Mouse (Mus musculus) neural tube, embryonic 15.5 days (tissue): ENCODE data around the gene Caskin1. TPM values are rescaled to one million over a fixed set of nuclear protein-coding genes. Genes with fewer than 3 reads are reported as not detected.

Experiments used
- ATAC-seq: fragments of 200-750 bp; cut with Nextera tagmentation; 2 replicates; pipeline ENCODE4 v1.8.0; 2017; ENCODE audit warnings: mild to moderate bottlenecking, moderate TSS enrichment, moderate library complexity; ENCODE audit not compliant: low FRiP score
- H3K27ac ChIP-seq: fragments of 300-500 bp; sonication (generic); replicated peaks from 2 replicates; pipeline ENCODE4 v1.5.1; 2015; ENCODE audit warnings: mild to moderate bottlenecking, inconsistent platforms
- H3K27me3 ChIP-seq: fragments of 300-500 bp; sonication (generic); replicated peaks from 2 replicates; pipeline ENCODE4 v1.6.1; 2015; ENCODE audit warnings: inconsistent platforms
- H3K36me3 ChIP-seq: fragments of 300-500 bp; sonication (generic); 2 replicates; pipeline ENCODE4 v1.6.1; 2015; ENCODE audit warnings: inconsistent platforms
- H3K4me1 ChIP-seq: fragments of 300-500 bp; sonication (generic); 2 replicates; pipeline ENCODE4 v1.6.1; 2015; ENCODE audit warnings: inconsistent platforms
- H3K4me2 ChIP-seq: fragments of 300-500 bp; sonication (generic); 2 replicates; pipeline ENCODE4 v1.6.1; 2015; ENCODE audit warnings: inconsistent platforms, mild to moderate bottlenecking, moderate library complexity
- H3K4me3 ChIP-seq: fragments of 300-500 bp; sonication (generic); replicated peaks from 2 replicates; pipeline ENCODE4 v1.5.1; 2015; ENCODE audit warnings: mild to moderate bottlenecking, inconsistent platforms
- H3K9ac ChIP-seq: fragments of 300-500 bp; sonication (generic); replicated peaks from 2 replicates; pipeline ENCODE4 v1.6.1; 2015; ENCODE audit warnings: mild to moderate bottlenecking, inconsistent platforms
- H3K9me3 ChIP-seq: fragments of 300-500 bp; sonication (generic); replicated peaks from 2 replicates; pipeline ENCODE4 v1.6.1; 2016; ENCODE audit warnings: inconsistent platforms
- WGBS: fragments of 180-500 bp; shearing (Covaris S2); methylation state at CpG from one replicate; pipeline ENCODE4 v1.1.7; 2015; ENCODE audit warnings: mixed read lengths; 5-methylcytosine and 5-hydroxymethylcytosine counted together
- polyA plus RNA-seq: library from polyadenylated mRNA; unstranded; fragments of >200 nt; fragmentation: Nextera tagmentation; extraction: Ambion mirVana; gene quantifications from 2 replicates; pipeline ENCODE4 v1.2.1, GENCODE M21; 2015

Gene Caskin1
- polyA plus RNA-seq, 1 experiment from 2014 or later, result 53.4 TPM

GRCm38 (mm10) chr17:24505286-24505955, 17.0 kb downstream of the Caskin1 start:
- H3K9me3 ChIP-seq, result no peaks in the 10 kb centered on the region

GRCm38 (mm10) chr17:24506332-24507070, 18.1 kb downstream of the Caskin1 start:
- Histone ChIP-seq H3K36me3 (peaks cover 96% of the 10 kb centered on the region), H3K27me3 (no peaks in the 10 kb centered on the region), H3K27ac (0 out of 2 replicates have a peak overlapping the region, but pooled peaks have one; percentile 19), H3K9ac (no peak overlapping the region), H3K4me2 (peak overlapping the region; percentile 30), H3K9me3 (no peaks in the 10 kb centered on the region), H3K4me1 (peaks cover 4% of the 10 kb centered on the region), H3K4me3 (no peak overlapping the region)
- ATAC-seq, result no peak
- WGBS, result 32% methylated on average over 36 of the region's 36 CpGs

More at GRCm38 (mm10) chr17:24505286-24505955, 17.0 kb downstream of the Caskin1 start:
- Histone ChIP-seq H3K9ac (0 out of 2 replicates have a peak overlapping the region, but pooled peaks have one; percentile 17), H3K27me3 (no peaks in the 10 kb centered on the region), H3K27ac (no peak overlapping the region), H3K4me3 (no peak overlapping the region), H3K36me3 (peaks cover 96% of the 10 kb centered on the region), H3K4me1 (peaks cover 4% of the 10 kb centered on the region), H3K4me2 (no peak overlapping the region)
- 88% methylated on average over 30 of the region's 30 CpGs for WGBS
- ATAC-seq, result no peak

DNA sequence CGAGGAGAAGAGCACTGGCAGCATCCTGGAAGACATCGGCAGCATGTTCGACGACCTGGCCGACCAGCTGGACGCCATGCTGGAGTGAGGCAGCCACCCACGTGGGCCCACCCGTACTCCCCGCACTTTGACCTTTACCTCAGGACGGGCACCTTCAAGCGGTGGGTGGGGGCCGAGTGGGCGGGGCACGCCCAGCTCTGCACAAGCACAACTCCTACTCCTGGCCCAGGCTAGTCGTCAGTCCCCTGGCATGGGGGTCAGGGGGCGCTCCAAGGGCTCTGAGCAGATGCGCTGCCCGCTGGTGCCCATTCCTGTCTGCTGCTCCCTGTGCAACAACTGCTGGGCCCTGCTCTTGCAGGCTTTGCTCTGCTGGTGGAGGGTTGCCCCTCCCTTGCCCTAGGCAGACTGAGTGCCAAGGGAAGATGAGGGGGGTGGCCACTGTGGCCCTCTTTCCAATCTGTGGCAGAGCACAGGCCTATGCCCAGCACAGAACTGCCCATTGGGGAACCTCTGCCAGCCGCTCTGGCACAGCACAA, 18.8 kb downstream of the Caskin1 start:
- H3K27me3 ChIP-seq, result no peaks in the 10 kb centered on the region
- H3K27ac ChIP-seq, result no peak overlapping the region
- ATAC-seq, result no peak
- WGBS, result 62% methylated on average over 19 of the region's 19 CpGs
- H3K9ac ChIP-seq, result no peak overlapping the region
- peaks cover 96% of the 10 kb centered on the region for H3K36me3 ChIP-seq
- H3K4me1 ChIP-seq, result peaks cover 4% of the 10 kb centered on the region
- H3K4me3 ChIP-seq, result no peak overlapping the region
- no peaks in the 10 kb centered on the region for H3K9me3 ChIP-seq
- no peak overlapping the region for H3K4me2 ChIP-seq

DNA sequence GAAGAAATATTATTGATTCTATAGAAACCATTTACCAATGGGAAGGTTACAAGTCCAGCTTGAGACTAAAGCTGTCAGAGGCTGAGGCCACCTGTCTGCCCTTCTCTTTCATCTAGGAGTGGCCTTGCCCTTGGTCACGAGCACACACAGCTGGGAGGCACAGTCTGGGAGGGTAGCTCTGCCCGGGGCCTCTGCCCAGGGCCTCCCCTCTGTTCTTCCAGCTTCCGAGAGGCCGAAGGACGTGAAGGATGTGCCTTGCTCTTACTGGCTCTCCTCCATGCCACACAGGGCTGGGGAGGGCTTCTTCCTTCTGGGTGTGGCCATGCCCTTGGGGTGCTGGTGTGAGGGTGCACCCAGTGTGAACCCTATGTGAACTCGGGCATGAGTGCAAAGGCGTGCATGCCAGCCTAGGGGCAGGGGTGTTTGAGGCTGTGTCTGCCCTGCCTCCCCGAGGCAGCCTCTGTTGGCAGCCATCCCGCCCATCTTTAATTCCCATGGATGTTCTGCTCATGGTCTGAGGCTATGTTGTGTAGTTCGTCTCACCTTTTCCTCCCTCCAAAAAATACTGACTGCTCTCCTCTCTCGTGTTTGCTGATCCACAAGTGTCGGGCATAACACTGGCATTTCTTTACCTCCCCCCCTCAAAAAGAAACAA, 19.5 kb downstream of the Caskin1 start:
- Histone ChIP-seq H3K9ac (no peak overlapping the region), H3K36me3 (peaks cover 89% of the 10 kb centered on the region), H3K27ac (no peak overlapping the region), H3K4me2 (no peak overlapping the region), H3K9me3 (no peaks in the 10 kb centered on the region), H3K4me3 (no peak overlapping the region), H3K4me1 (peaks cover 4% of the 10 kb centered on the region), H3K27me3 (no peaks in the 10 kb centered on the region)
- WGBS, result 83% methylated on average over 12 of the region's 12 CpGs
- no peak for ATAC-seq

- Histone ChIP-seq H3K36me3 (peaks cover 81% of the 10 kb centered on the region), H3K4me3 (no peak overlapping the region), H3K9me3 (no peaks in the 10 kb centered on the region), H3K4me2 (no peak overlapping the region), H3K9ac (no peak overlapping the region), H3K27ac (no peak overlapping the region), H3K27me3 (no peaks in the 10 kb centered on the region), H3K4me1 (no peaks in the 10 kb centered on the region)
- ATAC-seq, result peak; percentile 39; the same call in 1 of the 2 replicates
- 55% methylated on average over 5 of the region's 5 CpGs for WGBS
Measured at GRCm38 (mm10) chr17:24513609-24514008, 25.2 kb downstream of the Caskin1 start.

DNA sequence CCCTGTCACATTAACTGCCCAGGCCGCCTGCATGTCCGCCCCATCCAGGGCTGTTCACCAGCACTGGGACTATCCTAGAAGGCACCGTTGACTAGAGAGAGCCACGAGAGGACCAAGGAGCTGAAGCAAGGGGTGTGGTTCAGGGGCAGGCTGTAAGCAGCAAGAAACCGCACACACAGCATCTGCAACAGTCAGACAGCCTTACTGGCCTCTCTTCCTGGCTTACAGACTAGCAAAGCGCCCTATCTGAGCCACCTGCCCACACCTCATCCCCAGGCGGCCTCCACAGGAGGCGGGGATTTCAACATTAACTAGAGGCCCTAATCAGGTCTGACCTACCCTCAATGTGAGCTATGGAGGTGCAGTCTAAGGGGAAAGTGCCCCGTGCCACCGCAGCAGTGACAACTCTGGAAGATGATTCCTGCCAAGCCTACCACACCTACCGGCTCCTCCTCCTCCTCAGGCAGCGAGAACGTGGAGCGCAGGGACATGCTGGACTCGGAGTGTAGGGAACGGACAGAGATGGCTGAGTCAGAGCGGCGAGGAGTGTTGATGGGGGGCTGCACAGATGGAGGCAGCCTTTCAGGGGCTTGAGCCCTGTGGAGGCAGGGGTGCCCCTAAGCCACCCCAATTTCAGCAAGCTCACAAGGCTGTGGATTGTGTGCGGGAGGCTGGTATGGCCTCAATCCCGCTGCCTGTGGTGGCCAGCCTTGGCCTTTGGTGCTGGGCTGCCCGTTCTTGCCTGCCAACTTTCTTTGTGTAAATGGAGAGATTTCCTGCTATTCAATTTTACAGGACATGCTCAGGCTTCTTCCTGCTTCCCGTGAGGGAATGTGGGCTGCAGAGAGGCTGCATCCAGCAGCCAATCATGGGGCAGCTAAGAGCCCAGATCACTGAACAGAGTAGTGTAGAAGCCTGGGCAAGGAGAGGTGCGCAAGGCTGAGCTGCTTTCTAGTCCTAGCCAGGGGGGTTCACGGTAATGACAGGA, 26.2 kb downstream of the Caskin1 start:
- no peaks in the 10 kb centered on the region for H3K27me3 ChIP-seq
- no peak overlapping the region for H3K9ac ChIP-seq
- no peak overlapping the region for H3K4me3 ChIP-seq
- WGBS, result 89% methylated on average over 24 of the region's 24 CpGs
- no peak for ATAC-seq
- peak overlapping the region; percentile 18; the same call in 1 of the 2 replicates for H3K27ac ChIP-seq
- H3K9me3 ChIP-seq, result no peaks in the 10 kb centered on the region
- no peaks in the 10 kb centered on the region for H3K4me1 ChIP-seq
- peaks cover 73% of the 10 kb centered on the region for H3K36me3 ChIP-seq
- 0 out of 2 replicates have a peak overlapping the region, but pooled peaks have one; percentile 5 for H3K4me2 ChIP-seq

DNA sequence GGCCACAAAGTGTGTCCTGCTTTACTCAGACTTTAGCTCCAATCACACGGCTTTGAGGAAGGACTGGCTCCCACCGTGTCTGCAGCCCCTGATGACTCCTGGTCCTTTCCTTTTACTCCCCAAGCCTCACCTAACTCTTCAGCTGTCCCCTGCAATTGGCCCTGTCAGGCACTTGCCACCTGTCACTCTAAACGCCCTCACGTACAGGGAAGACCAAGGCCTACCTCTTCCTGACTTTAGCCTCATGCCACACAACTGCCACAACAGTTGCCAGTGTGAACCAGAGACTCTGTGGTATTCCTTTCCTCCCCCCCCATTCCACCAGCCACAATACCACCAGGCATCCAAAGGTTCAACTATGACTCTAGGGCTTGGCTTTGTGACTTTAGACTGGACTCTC, 32.0 kb downstream of the Caskin1 start:
- H3K9ac ChIP-seq, result no peak overlapping the region
- no peak overlapping the region for H3K27ac ChIP-seq
- ATAC-seq, result no peak
- peaks cover 10% of the 10 kb centered on the region for H3K4me1 ChIP-seq
- 83% methylated on average over 4 of the region's 4 CpGs for WGBS
- no peaks in the 10 kb centered on the region for H3K9me3 ChIP-seq
- no peak overlapping the region for H3K4me2 ChIP-seq
- no peak overlapping the region for H3K4me3 ChIP-seq
- H3K27me3 ChIP-seq, result no peaks in the 10 kb centered on the region
- H3K36me3 ChIP-seq, result peaks cover 40% of the 10 kb centered on the region

DNA sequence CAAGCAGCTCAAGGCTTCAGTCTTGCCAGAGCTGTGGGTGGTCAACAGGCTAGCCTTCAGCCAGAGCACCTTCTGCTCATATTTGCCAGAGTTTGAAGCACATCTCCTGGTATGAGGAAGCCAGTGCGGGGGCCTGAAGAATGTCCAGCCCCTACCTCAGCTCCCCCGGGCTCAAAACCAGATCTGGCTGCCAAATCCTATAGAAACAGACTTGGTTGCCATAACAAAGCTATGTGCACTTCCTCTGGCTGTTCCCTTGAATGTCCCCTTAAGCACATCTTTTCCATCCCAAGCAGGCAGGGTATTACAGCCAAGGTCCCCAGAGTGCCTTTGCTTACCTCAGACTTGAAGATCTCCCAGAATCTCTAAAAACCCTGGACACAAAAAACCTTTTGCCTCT, 36.3 kb downstream of the Caskin1 start:
- H3K27ac ChIP-seq, result no peak overlapping the region
- ATAC-seq, result no peak
- H3K9ac ChIP-seq, result 0 out of 2 replicates have a peak overlapping the region, but pooled peaks have one; percentile 18
- no peaks in the 10 kb centered on the region for H3K27me3 ChIP-seq
- peaks cover 7% of the 10 kb centered on the region; the same call in 1 of the 2 replicates for H3K36me3 ChIP-seq
- no peak overlapping the region for H3K4me3 ChIP-seq
- peaks cover 40% of the 10 kb centered on the region for H3K4me1 ChIP-seq
- no peaks in the 10 kb centered on the region for H3K9me3 ChIP-seq
- WGBS, result 73% methylated on average over 2 of the region's 2 CpGs
- no peak overlapping the region for H3K4me2 ChIP-seq

DNA sequence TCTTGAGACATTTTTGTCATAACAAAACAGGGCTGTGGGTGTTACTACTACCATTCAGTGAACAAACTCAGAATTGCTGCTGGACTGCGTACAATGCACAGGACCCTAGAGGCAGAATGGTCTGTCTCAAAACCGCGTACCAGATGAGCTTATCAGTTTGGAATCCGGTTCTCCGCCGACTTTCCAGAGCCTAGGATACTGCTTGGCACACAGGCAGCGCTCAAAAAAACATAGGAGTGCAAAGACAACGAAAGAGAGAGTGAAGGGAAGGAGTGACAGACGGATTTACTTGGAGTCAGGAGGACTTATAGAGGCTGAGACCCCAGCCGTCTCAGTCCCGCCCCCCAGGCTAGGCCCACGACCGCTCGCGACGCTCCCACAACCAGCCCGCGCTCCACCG, 38.9 kb downstream of the Caskin1 start:
- under 1% methylated on average over 19 of the region's 19 CpGs for WGBS
- Histone ChIP-seq H3K9me3 (no peaks in the 10 kb centered on the region), H3K4me3 (peak overlapping the region; percentile 97), H3K4me2 (peak overlapping the region; percentile 63), H3K4me1 (peaks cover 65% of the 10 kb centered on the region), H3K36me3 (peaks cover 7% of the 10 kb centered on the region; the same call in 1 of the 2 replicates), H3K27ac (peak overlapping the region; percentile 89), H3K9ac (peak overlapping the region; percentile 96), H3K27me3 (no peaks in the 10 kb centered on the region)
- ATAC-seq, result peak; percentile 49

DNA sequence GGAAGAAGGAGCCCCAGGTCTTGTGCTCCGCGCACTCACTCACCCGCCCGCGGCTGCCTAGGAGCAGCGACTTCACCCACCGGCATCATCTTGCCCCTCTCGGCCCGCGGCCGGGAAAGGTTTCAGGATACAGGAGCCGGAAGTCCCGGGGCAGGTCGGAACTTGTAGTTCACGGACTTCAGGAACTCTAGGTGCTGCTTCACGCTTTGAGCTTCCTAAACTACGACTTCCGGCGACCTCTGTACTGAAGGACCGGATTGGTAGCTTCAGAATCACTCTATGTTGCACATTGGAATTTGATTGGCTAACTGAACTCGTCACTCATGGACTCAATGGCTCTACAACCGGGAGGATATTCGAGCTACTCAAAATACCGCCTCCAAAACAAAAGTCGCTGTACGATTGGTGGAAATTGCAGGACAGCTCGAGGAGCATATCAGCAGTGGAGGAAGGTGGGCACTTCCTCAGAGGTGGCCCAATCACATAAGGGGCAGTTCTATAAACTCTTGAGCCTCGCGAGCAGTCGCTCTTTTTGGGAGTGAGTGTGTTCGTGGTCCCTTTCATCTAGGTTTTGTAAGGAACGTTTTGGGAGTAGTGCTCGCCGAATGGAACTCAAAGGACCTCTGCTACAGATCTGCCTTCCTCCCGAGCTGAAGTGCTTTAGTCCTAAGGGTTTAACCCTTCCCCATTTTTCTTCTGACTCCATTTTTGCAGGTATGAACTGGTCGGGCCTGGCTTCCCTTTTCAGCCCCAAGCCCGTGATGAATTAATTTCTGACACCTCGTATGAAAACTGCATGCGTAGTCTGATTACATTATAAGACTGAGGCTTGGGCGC, 39.5 kb downstream of the Caskin1 start, which contains the start of gene Traf7:
Gene Traf7, minus strand, starts transcription at position 216 of the 837 bp plus-strand sequence.
- peak within 1 kb of the TSS; percentile 96 for H3K9ac ChIP-seq
- H3K9me3 ChIP-seq, result no peaks in the 10 kb centered on the region
- peak within 1 kb of the TSS; percentile 89 for H3K27ac ChIP-seq
- peaks cover 72% of the 10 kb centered on the region for H3K4me1 ChIP-seq
- ATAC-seq, result peak; percentile 96
- H3K27me3 ChIP-seq, result no peaks in the 10 kb centered on the region
- WGBS, result under 1% methylated on average over 40 of the region's 40 CpGs
- peak within 1 kb of the TSS; percentile 97 for H3K4me3 ChIP-seq
- H3K36me3 ChIP-seq, result peaks cover 4% of the 10 kb centered on the region; the same call in 1 of the 2 replicates
- H3K4me2 ChIP-seq, result peak within 1 kb of the TSS; percentile 81
